8 mouse cellular contexts compared by ENCODE assay signal in the genomic region with DNA sequence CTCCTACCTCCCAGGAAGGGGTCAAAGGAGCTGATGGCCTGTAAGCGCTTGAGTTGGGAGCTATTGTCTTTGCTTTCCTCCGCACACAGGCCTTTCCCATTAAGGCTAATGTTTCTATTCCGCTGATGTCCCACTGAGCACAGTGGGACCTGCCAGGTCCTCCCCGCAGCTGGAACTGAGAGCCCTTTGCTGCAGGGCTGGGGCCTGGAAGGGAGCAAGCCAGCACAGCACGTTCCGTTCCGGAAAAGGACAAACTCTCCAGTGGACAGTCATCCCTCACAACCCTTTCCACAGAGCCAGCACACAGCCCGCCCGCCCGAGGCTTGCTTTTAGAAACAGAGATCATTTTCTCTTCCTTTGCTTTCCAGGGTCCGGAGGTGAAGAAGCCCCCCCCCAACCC.
DNase-seq lines count a peak whose midpoint lies in the region; ATAC-seq and TF ChIP-seq lines count a peak whose summit lies in the region.

No protein-coding gene starts in this region.

- peak; percentile 49 for DNase-seq in R1 (ENCODE audit: low read depth, low spot score)
- peak; percentile 18 for DNase-seq in adrenal gland, postnatal 25 days
- peak; percentile 56 for DNase-seq in gastrocnemius, postnatal 10 days
- peak; percentile 14 for DNase-seq in limb, embryonic 14.5 days (ENCODE audit: low spot score)
- DNase-seq in neural tube, embryonic 10.5 days (ENCODE audit: extremely low spot score, low spot score) = peak; percentile 50
- DNase-seq in spleen, postnatal 14 days (ENCODE audit: low spot score in 2 of 2) = no peak
- no peak for DNase-seq in c-Kit-positive CD71-positive TER-119-positive erythroid progenitor cells, embryonic 14.5 days (ENCODE audit: low spot score)

- H3K36me3 ChIP-seq in hindbrain, embryonic 13.5 days = no peaks in the 10 kb centered on the region
- H3K36me3 ChIP-seq in limb, embryonic 14.5 days (ENCODE audit: control insufficient read depth, insufficient read depth, low read length) = no peaks in the 10 kb centered on the region

- ATAC-seq in hindbrain, embryonic 13.5 days (ENCODE audit: low FRiP score) = no peak
- ATAC-seq in limb, embryonic 14.5 days (ENCODE audit: low FRiP score, low read depth) = peak; percentile 70

- WGBS in hindbrain, embryonic 13.5 days = 6% methylated on average over 11 of the region's 11 CpGs
- WGBS in limb, embryonic 14.5 days = 5% methylated on average over 11 of the region's 11 CpGs

- peaks cover 29% of the 10 kb centered on the region for H3K4me1 ChIP-seq in hindbrain, embryonic 13.5 days (replicated peaks)
- H3K4me1 ChIP-seq in limb, embryonic 14.5 days (ENCODE audit: control insufficient read depth, insufficient read depth, low read length) = peaks cover 22% of the 10 kb centered on the region

- TF ChIP-seq POLR2A in limb, embryonic 14.5 days (IDR thresholded peaks at IDR 0.05; ENCODE audit: borderline replicate concordance, extremely low read depth, insufficient read depth, insufficient read length) = no peak

- H3K9ac ChIP-seq in hindbrain, embryonic 13.5 days = no peak overlapping the region
- peak overlapping the region; percentile 0; the same call in 1 of the 2 replicates for H3K9ac ChIP-seq in limb, embryonic 14.5 days (ENCODE audit: low read depth, low read length, severe bottlenecking)

- H3K4me3 ChIP-seq in hindbrain, embryonic 13.5 days = no peak overlapping the region
- no peak overlapping the region for H3K4me3 ChIP-seq in limb, embryonic 14.5 days (replicated peaks; ENCODE audit: low read length)

- H3K27ac ChIP-seq in hindbrain, embryonic 13.5 days = peak overlapping the region; percentile 64
- H3K27ac ChIP-seq in limb, embryonic 14.5 days (replicated peaks; ENCODE audit: low read depth, low read length) = 0 out of 2 replicates have a peak overlapping the region, but pooled peaks have one; percentile 16

- H3K9me3 ChIP-seq in hindbrain, embryonic 13.5 days = no peaks in the 10 kb centered on the region
- no peaks in the 10 kb centered on the region for H3K9me3 ChIP-seq in limb, embryonic 14.5 days (ENCODE audit: control insufficient read depth, low read length)

- H3K27me3 ChIP-seq in hindbrain, embryonic 13.5 days = no peaks in the 10 kb centered on the region
- H3K27me3 ChIP-seq in limb, embryonic 14.5 days (ENCODE audit: control insufficient read depth, insufficient read depth, low read length) = no peaks in the 10 kb centered on the region

- H3K4me2 ChIP-seq in hindbrain, embryonic 13.5 days = peak overlapping the region; percentile 32
- peak overlapping the region; percentile 6; the same call in 1 of the 2 replicates for H3K4me2 ChIP-seq in limb, embryonic 14.5 days (replicated peaks; ENCODE audit: low read depth, low read length, severe bottlenecking)

Comparison
In these comparisons a context has a peak if more than half of its experiments do, and no peak if none do; other contexts are left out.
1. DNase-seq: peak in R1 (single experiment), adrenal gland, postnatal 25 days (single experiment), gastrocnemius, postnatal 10 days (single experiment), limb, embryonic 14.5 days (single experiment) and neural tube, embryonic 10.5 days (single experiment); none in spleen, postnatal 14 days (0 of 2) and c-Kit-positive CD71-positive TER-119-positive erythroid progenitor cells, embryonic 14.5 days (single experiment).